Mouse (Mus musculus): Measurements from ENCODE around the gene D17Wsu92e. TPM values are rescaled to one million over a fixed set of nuclear protein-coding genes. Genes with fewer than 3 reads are reported as not detected.

The D17Wsu92e gene
- total and polyA plus RNA-seq, 2 experiments = 93.0 to 159 TPM

DNA sequence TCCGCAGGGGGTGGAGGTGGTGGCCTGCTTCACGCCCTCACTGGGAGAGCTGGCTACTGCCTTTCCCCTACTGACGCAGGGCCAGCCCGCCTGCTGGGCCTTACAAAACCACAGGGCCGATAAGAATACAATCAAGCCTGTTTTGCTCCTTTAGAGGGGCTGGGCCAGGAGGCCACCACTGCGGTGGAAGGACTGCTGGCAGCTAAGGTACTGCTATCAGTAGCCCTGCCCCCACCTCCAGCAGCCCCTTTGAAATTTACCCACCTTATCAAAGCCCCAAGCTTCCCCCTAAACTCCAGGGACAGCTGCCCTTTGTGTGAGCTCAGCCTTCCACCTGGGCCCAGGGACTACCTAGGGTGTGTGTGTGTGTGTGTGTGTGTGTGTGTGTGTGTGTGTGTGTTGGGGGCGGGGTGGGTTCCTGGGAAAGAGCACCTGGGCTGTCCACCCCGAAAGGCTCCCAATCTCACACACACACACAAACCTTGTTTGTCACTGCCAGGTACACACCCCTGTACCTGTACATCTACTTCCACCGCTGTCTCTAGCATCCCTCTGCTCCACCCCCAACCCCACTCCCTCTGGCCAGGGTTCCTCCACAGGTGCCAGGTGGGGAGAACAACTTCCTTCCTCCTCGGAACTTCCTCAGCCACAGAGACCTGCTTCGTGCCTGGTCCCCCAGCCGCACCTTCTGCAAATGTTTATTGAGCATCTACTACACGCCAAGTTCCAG, 85.9 kb downstream of the D17Wsu92e start:
- no peak for DNase-seq (ENCODE audit: extremely low read depth, low read depth, low spot score)
- no peaks in the 10 kb centered on the region for H3K27me3 ChIP-seq (ENCODE audit: control insufficient read depth, insufficient read depth, low read length)
- WGBS = 35% methylated on average over 13 of the region's 13 CpGs
- H3K4me1 ChIP-seq (ENCODE audit: control insufficient read depth, insufficient read depth, low read length) = no peaks in the 10 kb centered on the region
- H3K27ac ChIP-seq (replicated peaks; ENCODE audit: insufficient read depth, low read depth, low read length) = no peak overlapping the region
- H3K79me2 ChIP-seq (ENCODE audit: control insufficient read depth, insufficient read depth, low read length) = no peaks in the 10 kb centered on the region
- no peak overlapping the region for H3K4me3 ChIP-seq (ENCODE audit: insufficient read depth, low read depth, low read length)
- no peaks in the 10 kb centered on the region for H3K36me3 ChIP-seq (ENCODE audit: control insufficient read depth, insufficient read depth, low read length)
- H3K9ac ChIP-seq (ENCODE audit: low read depth, low read length) = no peak overlapping the region
- TF ChIP-seq POLR2A (IDR thresholded peaks at IDR 0.05; ENCODE audit: extremely low read depth, insufficient read depth, low read length) = no peak
- no peak for TF ChIP-seq CTCF (IDR thresholded peaks at IDR 0.05; ENCODE audit: low read depth, low read length)

DNA sequence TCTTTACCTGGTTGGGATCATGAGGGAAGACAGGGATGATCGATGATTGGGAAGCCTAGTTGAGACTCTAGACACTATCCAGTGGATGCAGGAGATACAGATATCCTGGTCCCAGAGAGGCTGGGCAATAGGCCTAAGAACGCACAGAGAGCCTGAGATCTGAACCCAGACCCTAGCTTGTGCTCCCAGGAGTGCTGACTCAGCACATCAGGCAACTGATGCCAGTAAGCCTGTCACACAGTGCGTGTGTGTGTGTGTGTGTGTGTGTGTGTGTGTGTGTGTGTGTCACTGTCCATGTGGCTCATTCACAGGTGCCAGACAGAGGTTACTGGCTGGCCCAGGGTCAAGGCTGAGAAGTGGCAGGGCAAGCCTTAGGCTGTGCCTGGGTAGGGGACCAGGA, 87.8 kb downstream of the D17Wsu92e start:
- DNase-seq (ENCODE audit: extremely low read depth, low read depth, low spot score) = no peak
- H3K9ac ChIP-seq (ENCODE audit: low read depth, low read length) = no peak overlapping the region
- H3K27ac ChIP-seq (replicated peaks; ENCODE audit: insufficient read depth, low read depth, low read length) = no peak overlapping the region
- no peak overlapping the region for H3K4me3 ChIP-seq (ENCODE audit: insufficient read depth, low read depth, low read length)
- no peaks in the 10 kb centered on the region for H3K4me1 ChIP-seq (ENCODE audit: control insufficient read depth, insufficient read depth, low read length)
- 75% methylated on average over 3 of the region's 3 CpGs for WGBS
- H3K36me3 ChIP-seq (ENCODE audit: control insufficient read depth, insufficient read depth, low read length) = no peaks in the 10 kb centered on the region
- no peak for TF ChIP-seq CTCF (IDR thresholded peaks at IDR 0.05; ENCODE audit: low read depth, low read length)
- no peak for TF ChIP-seq POLR2A (IDR thresholded peaks at IDR 0.05; ENCODE audit: extremely low read depth, insufficient read depth, low read length)
- no peaks in the 10 kb centered on the region for H3K27me3 ChIP-seq (ENCODE audit: control insufficient read depth, insufficient read depth, low read length)
- no peaks in the 10 kb centered on the region for H3K79me2 ChIP-seq (ENCODE audit: control insufficient read depth, insufficient read depth, low read length)

DNA sequence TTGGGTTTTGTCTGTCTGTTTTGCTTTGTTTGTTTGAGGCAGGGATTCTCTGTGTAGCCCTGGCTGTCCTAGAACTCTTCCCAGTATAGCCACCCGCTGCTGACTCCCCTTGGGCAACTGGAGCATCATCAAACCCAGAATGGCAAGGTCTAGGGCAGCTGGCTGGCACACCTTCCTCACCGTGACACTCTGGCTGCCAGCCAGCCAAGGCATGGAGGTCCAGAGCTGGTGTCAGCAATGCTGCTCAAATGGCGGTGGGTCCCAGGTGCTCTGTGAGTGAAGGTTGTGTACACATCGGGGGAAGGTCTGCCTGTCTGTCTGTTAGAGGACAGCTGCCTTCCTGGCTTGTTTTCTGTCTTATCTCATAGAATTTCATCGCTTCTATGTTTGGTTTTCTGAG, 88.3 kb downstream of the D17Wsu92e start:
- Histone ChIP-seq H3K27ac (replicated peaks; ENCODE audit: insufficient read depth, low read depth, low read length) (no peak overlapping the region), H3K27me3 (ENCODE audit: control insufficient read depth, insufficient read depth, low read length) (no peaks in the 10 kb centered on the region), H3K4me3 (ENCODE audit: insufficient read depth, low read depth, low read length) (no peak overlapping the region), H3K79me2 (ENCODE audit: control insufficient read depth, insufficient read depth, low read length) (no peaks in the 10 kb centered on the region), H3K36me3 (ENCODE audit: control insufficient read depth, insufficient read depth, low read length) (no peaks in the 10 kb centered on the region), H3K9ac (ENCODE audit: low read depth, low read length) (no peak overlapping the region), H3K4me1 (ENCODE audit: control insufficient read depth, insufficient read depth, low read length) (no peaks in the 10 kb centered on the region)
- TF ChIP-seq CTCF (IDR thresholded peaks at IDR 0.05; ENCODE audit: low read depth, low read length) = no peak
- TF ChIP-seq POLR2A (IDR thresholded peaks at IDR 0.05; ENCODE audit: extremely low read depth, insufficient read depth, low read length) = no peak
- DNase-seq (ENCODE audit: extremely low read depth, low read depth, low spot score) = no peak
- 37% methylated on average over 5 of the region's 5 CpGs for WGBS

DNA sequence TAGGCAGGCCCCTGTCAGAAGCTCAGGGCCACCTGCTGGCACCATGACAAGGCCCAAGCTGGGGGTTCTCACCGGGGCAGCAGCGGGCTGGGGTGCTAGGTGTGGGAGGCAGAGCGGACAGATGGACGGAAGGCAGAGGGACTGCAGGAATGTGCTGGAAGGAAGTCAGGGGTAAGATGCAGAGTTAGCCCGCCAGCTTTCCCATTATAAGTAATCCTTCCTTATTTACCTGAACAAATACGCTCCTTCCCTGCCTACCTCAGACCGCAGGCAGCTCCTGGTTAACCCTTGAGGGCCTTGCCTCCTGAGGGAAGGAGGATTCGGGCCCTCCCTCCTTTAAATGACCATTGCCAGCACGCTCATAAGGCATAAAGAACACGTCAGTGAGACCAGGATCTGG, 91.7 kb downstream of the D17Wsu92e start, which contains the start of gene Spdef:
Gene Spdef, minus strand, starts transcription at position 186 of the 400 bp plus-strand sequence.
- Histone ChIP-seq H3K4me3 (ENCODE audit: insufficient read depth, low read depth, low read length) (no peak within 1 kb of the TSS), H3K27ac (replicated peaks; ENCODE audit: insufficient read depth, low read depth, low read length) (no peak within 1 kb of the TSS), H3K9ac (ENCODE audit: low read depth, low read length) (no peak within 1 kb of the TSS), H3K4me1 (ENCODE audit: control insufficient read depth, insufficient read depth, low read length) (no peaks in the 10 kb centered on the region), H3K27me3 (ENCODE audit: control insufficient read depth, insufficient read depth, low read length) (no peaks in the 10 kb centered on the region), H3K36me3 (ENCODE audit: control insufficient read depth, insufficient read depth, low read length) (no peaks in the 10 kb centered on the region), H3K79me2 (ENCODE audit: control insufficient read depth, insufficient read depth, low read length) (no peaks in the 10 kb centered on the region)
- TF ChIP-seq POLR2A (IDR thresholded peaks at IDR 0.05; ENCODE audit: extremely low read depth, insufficient read depth, low read length) (no peak), CTCF (IDR thresholded peaks at IDR 0.05; ENCODE audit: low read depth, low read length) (no peak)
- no peak for DNase-seq (ENCODE audit: extremely low read depth, low read depth, low spot score)
- WGBS = 76% methylated on average over 10 of the region's 10 CpGs

DNA sequence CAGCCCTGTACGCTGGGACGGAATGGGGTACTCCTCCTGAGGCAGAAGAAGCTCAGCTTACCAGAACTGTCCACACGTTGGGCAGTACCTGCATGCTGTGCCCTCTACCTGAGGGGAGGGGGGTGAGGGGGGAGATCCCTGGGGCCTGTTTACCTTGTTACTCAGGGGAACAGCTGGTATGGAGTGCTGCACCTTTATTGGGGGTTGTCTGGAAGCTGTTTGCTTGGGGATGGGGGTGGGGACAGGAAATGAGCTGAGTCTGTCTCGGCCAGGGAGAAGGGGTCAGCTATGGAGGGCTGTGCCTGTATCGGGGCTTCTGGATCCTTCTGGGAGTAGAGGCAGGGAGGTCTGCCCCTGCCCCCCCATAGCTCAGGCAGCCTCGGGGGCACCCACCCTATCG, 93.9 kb downstream of the D17Wsu92e start:
- Histone ChIP-seq H3K79me2 (ENCODE audit: control insufficient read depth, insufficient read depth, low read length) (no peaks in the 10 kb centered on the region), H3K27ac (replicated peaks; ENCODE audit: insufficient read depth, low read depth, low read length) (no peak overlapping the region), H3K9ac (ENCODE audit: low read depth, low read length) (no peak overlapping the region), H3K4me1 (ENCODE audit: control insufficient read depth, insufficient read depth, low read length) (no peaks in the 10 kb centered on the region), H3K4me3 (ENCODE audit: insufficient read depth, low read depth, low read length) (no peak overlapping the region), H3K36me3 (ENCODE audit: control insufficient read depth, insufficient read depth, low read length) (no peaks in the 10 kb centered on the region), H3K27me3 (ENCODE audit: control insufficient read depth, insufficient read depth, low read length) (no peaks in the 10 kb centered on the region)
- WGBS = 54% methylated on average over 7 of the region's 7 CpGs
- no peak for DNase-seq (ENCODE audit: extremely low read depth, low read depth, low spot score)
- no peak for TF ChIP-seq CTCF (IDR thresholded peaks at IDR 0.05; ENCODE audit: low read depth, low read length)
- no peak for TF ChIP-seq POLR2A (IDR thresholded peaks at IDR 0.05; ENCODE audit: extremely low read depth, insufficient read depth, low read length)

DNA sequence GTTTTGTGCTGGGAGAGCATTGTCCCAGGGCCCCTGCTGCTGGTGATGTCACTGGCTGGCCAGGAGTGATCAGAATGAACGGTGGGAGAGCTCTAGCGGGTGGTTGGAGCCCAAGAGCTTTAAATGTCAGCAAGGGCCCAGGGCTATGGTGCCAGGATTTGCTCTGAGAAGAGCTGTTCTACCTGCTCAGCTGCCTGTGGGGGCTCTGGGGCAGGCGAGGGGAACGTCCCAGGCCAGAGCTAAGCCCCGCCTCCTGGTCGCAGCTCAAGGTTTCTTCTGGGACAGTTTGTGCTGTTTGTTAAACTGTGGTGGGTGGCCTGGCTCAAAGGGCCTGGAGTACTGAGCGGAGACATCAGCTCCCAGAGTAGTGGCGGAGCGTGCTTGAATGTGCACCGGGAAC, 95.0 kb downstream of the D17Wsu92e start:
- Histone ChIP-seq H3K4me1 (ENCODE audit: control insufficient read depth, insufficient read depth, low read length) (no peaks in the 10 kb centered on the region), H3K27me3 (ENCODE audit: control insufficient read depth, insufficient read depth, low read length) (no peaks in the 10 kb centered on the region), H3K4me3 (ENCODE audit: insufficient read depth, low read depth, low read length) (no peak overlapping the region), H3K27ac (replicated peaks; ENCODE audit: insufficient read depth, low read depth, low read length) (no peak overlapping the region), H3K79me2 (ENCODE audit: control insufficient read depth, insufficient read depth, low read length) (no peaks in the 10 kb centered on the region), H3K36me3 (ENCODE audit: control insufficient read depth, insufficient read depth, low read length) (no peaks in the 10 kb centered on the region), H3K9ac (ENCODE audit: low read depth, low read length) (no peak overlapping the region)
- no peak for DNase-seq (ENCODE audit: extremely low read depth, low read depth, low spot score)
- 34% methylated on average over 10 of the region's 10 CpGs for WGBS
- TF ChIP-seq CTCF (IDR thresholded peaks at IDR 0.05; ENCODE audit: low read depth, low read length) = no peak
- no peak for TF ChIP-seq POLR2A (IDR thresholded peaks at IDR 0.05; ENCODE audit: extremely low read depth, insufficient read depth, low read length)
